Mouse (Mus musculus): ENCODE measurements at regions not wholly inside any gene's neighbourhood (a gene's known extent, or its start where the extent isn't known, plus 50 kb on each side); places are given as distances from the start of the nearest gene placed in this dataset.
"Not testable (repeated sequence)": the region's sequence is repeated elsewhere in the genome, so short reads cannot be mapped to it uniquely, and the experiment has no call there.

DNA sequence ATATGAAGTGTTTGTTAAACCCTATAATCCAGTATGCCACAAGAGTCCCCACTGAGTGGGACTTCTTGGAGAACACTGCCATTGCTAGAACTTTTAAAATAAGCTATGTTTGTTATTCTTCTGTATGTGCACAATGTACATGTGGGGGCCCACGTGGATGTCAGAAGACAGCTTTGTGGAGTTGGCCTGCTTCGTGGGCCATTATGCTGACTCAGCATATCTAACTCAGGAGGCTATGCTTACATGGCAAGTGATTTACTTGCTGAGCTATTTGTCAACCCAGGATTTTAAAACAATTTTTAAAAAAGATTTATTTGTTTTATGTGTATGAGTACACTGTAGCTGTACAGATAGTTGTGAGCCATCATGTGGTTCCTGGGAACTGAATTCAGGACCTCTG lies 207.6 kb upstream of the Steap1 start:
- no peak for ATAC-seq (replicated peaks; ENCODE audit: poor library complexity)

- ATAC-seq (replicated peaks; ENCODE audit: poor library complexity): no peak
Observed at GRCm38 (mm10) chr5:5955783-5956182, 206.7 kb upstream of the Steap1 start.

- ATAC-seq (replicated peaks; ENCODE audit: poor library complexity): no peak
Observed at GRCm38 (mm10) chr5:5925796-5926195, 176.7 kb upstream of the Steap1 start.

- no peak for ATAC-seq (replicated peaks; ENCODE audit: poor library complexity)
Observed at GRCm38 (mm10) chr5:5916427-5916826, 167.3 kb upstream of the Steap1 start.

GRCm38 (mm10) chr5:5889376-5889775 lies 140.2 kb upstream of the Steap1 start:
- no peak for ATAC-seq (replicated peaks; ENCODE audit: poor library complexity)

- ATAC-seq (replicated peaks; ENCODE audit: poor library complexity): no peak
Observed at GRCm38 (mm10) chr5:5873425-5873824, 124.3 kb upstream of the Steap1 start.

DNA sequence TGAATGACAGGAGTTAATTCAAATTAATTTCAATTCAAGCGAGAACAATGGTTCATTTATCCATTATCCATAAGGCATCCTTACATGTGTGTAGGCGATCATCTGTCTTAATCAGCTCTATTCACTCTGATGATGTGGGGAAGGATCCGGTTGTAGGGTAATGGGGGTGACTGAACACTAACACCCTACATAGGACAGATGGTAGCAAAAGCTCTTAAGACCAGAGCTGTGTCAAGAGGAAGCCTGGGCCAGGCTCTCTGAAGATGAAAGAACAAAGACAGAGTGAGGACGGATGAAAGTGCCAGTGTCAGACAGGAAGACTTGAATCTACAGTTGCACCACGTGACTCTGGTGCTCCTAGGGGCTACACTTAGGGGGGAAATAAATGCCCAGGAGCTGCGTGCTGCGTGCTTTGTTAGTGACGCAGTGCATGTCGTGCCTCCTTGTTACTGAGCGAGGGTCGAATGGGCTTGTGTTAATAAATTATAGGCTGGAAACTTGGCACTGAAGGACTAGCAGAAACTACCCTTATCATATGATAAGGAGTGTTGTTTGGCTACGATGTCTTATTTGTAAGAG lies 107.1 kb upstream of the Steap1 start:
- no peak for ATAC-seq (replicated peaks; ENCODE audit: poor library complexity)

DNA sequence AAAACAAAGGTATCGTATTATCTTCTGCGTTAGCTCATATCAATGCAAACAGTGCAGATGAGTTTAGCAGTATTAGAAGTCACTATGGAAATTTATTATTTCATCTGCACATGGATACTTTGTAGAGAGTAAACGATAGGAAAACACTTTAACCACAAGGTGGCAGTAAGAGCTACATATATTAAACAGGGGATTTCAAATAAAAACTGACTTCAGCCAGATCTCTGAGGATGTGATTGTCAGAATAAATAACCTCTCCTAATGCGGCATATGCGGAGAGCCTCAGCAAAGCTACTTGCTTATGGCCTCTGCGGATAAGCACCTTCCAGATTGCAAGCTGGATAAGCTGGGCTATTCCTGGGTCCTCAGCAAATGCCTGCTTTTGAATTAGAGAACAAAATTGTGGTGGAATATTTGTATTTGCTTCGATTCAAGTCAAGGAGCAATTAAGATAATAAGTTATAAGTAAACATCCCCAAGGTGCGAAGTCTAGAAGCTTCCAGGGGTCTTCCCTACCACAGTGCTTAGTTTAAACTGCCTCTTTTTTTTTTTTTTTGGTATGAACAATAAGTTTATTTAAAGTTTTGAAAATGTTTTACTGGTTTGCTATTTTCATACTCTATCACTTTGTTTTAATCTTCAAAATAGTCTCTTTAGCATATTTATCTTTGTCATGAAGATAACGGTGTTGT lies 96.8 kb upstream of the Steap1 start:
- peak; percentile 44; the same call in 1 of the 2 replicates for ATAC-seq (replicated peaks; ENCODE audit: poor library complexity)

GRCm38 (mm10) chr5:5844312-5844711 lies 95.2 kb upstream of the Steap1 start:
- ATAC-seq (replicated peaks; ENCODE audit: poor library complexity): no peak

DNA sequence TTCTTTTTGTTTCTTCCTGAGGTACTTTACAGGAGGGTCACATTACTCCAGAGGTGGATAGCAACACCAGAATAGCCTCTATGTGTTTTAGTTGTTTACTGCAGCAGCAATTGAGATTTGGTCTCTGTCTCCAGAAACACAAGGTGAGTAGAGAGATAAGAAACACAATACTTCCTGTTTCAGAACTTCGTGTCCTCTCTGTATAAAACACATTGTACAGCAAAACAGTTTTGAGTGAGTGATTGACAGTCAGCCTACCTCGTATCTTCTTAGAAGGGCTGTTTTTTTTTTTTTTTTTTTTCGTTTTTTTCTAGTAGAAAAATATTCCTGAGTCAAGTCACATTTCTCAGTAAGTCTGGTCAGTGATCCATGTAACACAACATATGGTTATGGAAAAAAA lies 89.6 kb upstream of the Steap1 start:
- 0 out of 2 replicates have a peak, but pooled peaks have one; percentile 39 for ATAC-seq (replicated peaks; ENCODE audit: poor library complexity)

DNA sequence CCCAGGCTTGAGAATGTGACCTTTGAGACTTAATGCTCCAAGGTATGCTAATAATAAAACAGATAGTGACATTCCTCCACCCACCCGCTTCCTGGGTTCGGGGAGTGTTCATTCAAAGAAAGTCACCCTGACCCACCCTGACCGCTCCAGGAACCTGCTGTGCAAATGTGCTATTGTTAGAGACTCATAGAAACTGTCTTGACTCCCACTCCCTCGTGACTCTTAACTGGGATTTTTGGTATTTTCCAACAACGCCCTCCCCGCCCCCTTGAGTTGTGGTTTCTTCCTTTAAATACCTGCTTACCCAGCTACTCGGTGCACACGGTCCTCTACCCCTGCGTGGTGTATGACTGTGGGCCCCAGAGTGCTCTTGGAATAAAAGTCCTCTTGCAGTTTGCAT lies 73.5 kb upstream of the Steap1 start:
- not testable (repeated sequence) for ATAC-seq (replicated peaks; ENCODE audit: poor library complexity)
